Mouse (Mus musculus): ENCODE data around the gene Rho. TPM values are rescaled to one million over a fixed set of nuclear protein-coding genes. Genes with fewer than 3 reads are reported as not detected.

Rho gene
- polyA plus RNA-seq (2012), result 0.01 TPM in 1 of 2 replicates, not detected in the other

DNA sequence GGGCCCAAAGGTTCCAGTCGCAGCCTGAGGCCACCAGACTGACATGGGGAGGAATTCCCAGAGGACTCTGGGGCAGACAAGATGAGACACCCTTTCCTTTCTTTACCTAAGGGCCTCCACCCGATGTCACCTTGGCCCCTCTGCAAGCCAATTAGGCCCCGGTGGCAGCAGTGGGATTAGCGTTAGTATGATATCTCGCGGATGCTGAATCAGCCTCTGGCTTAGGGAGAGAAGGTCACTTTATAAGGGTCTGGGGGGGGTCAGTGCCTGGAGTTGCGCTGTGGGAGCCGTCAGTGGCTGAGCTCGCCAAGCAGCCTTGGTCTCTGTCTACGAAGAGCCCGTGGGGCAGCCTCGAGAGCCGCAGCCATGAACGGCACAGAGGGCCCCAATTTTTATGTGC is at the start of gene Rho:
Rho (plus strand) TSS at position 110 of the 400 bp plus-strand sequence.
- Histone ChIP-seq H3K9me3 (ENCODE audit: control insufficient read depth, low read length) (no peaks in the 10 kb centered on the region), H3K4me1 (ENCODE audit: control insufficient read depth) (no peaks in the 10 kb centered on the region), H3K27me3 (ENCODE audit: control insufficient read depth) (no peaks in the 10 kb centered on the region), H3K36me3 (ENCODE audit: control insufficient read depth) (no peaks in the 10 kb centered on the region), H3K4me3 (replicated peaks) (no peak within 1 kb of the TSS)
- no peak for TF ChIP-seq TAL1 (IDR thresholded peaks at IDR 0.05; ENCODE audit: low read length)
- no peak for TF ChIP-seq GATA1 (IDR thresholded peaks at IDR 0.05; ENCODE audit: low read length)

DNA sequence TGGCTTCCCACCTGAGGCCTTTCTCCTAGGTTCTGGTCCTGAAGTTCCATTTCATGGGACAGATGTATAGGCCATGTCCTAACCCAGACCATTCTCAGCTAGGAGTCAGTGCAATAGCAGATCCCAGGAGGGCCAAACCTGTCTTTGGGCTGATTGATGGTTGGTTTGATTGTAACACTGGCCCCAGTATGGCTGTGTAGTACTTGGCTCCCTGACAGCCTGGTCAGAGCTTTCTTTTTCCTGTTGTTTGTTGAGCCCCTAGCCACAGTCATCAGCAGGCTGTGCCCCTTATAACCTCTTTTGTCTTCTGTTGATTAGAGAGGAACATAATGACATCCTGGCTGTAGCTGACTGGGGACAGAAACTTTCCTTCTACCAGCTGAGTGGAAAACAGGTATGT is 47.5 kb upstream of the Rho start:
- no peaks in the 10 kb centered on the region for H3K27me3 ChIP-seq (ENCODE audit: control insufficient read depth)
- H3K4me1 ChIP-seq (ENCODE audit: control insufficient read depth), result no peaks in the 10 kb centered on the region
- H3K4me3 ChIP-seq (replicated peaks), result no peak overlapping the region
- H3K9me3 ChIP-seq (ENCODE audit: control insufficient read depth, low read length), result 0 out of 2 replicates have a peak, but pooled peaks cover 2% of the 10 kb centered on the region
- H3K36me3 ChIP-seq (ENCODE audit: control insufficient read depth), result no peaks in the 10 kb centered on the region; the same call in 1 of the 2 replicates
- TF ChIP-seq GATA1 (IDR thresholded peaks at IDR 0.05; ENCODE audit: low read length) (no peak), TAL1 (IDR thresholded peaks at IDR 0.05; ENCODE audit: low read length) (no peak)

DNA sequence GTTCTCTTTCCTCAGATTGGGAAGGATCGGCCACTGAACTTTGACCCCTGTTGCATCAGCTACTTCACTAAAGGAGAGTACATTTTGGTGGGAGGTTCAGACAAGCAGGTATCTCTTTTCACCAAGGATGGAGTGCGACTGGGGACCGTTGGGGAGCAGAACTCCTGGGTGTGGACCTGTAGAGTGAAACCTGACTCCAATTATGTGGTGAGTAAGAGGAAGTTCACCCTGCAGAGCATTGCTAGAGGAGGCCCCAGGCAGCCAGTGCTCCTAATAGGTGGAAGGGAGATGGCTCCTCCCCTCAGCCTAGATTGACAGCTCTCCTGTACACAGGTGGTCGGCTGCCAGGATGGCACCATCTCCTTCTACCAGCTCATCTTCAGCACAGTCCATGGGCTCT is 44.7 kb upstream of the Rho start:
- Histone ChIP-seq H3K36me3 (ENCODE audit: control insufficient read depth) (no peaks in the 10 kb centered on the region; the same call in 1 of the 2 replicates), H3K4me3 (replicated peaks) (no peak overlapping the region), H3K27me3 (ENCODE audit: control insufficient read depth) (no peaks in the 10 kb centered on the region), H3K9me3 (ENCODE audit: control insufficient read depth, low read length) (0 out of 2 replicates have a peak, but pooled peaks cover 2% of the 10 kb centered on the region), H3K4me1 (ENCODE audit: control insufficient read depth) (no peaks in the 10 kb centered on the region)
- TF ChIP-seq TAL1 (IDR thresholded peaks at IDR 0.05; ENCODE audit: low read length) (no peak), GATA1 (IDR thresholded peaks at IDR 0.05; ENCODE audit: low read length) (no peak)

DNA sequence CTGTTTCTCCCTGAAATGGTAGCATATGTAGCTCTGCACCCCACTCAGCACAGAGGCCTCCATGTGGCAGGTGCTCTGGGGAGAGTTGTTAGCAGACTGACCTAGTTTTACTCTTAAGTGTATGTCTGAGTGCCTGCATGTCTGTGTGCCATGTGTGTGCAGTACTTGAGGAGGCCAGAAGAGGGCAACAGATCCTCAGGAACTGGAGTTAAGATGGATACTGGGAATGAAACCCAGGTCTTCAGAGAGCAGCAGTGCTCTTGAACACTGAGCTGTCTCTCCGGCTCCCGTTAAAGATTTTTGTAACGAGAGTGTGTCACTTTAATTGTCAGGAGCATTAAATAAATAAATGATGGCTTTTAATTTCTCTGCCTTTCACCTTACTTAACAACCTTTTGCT is 43.3 kb upstream of the Rho start:
- H3K4me3 ChIP-seq (replicated peaks), result no peak overlapping the region
- no peaks in the 10 kb centered on the region; the same call in 1 of the 2 replicates for H3K36me3 ChIP-seq (ENCODE audit: control insufficient read depth)
- H3K27me3 ChIP-seq (ENCODE audit: control insufficient read depth), result no peaks in the 10 kb centered on the region
- H3K4me1 ChIP-seq (ENCODE audit: control insufficient read depth), result no peaks in the 10 kb centered on the region
- H3K9me3 ChIP-seq (ENCODE audit: control insufficient read depth, low read length), result 0 out of 2 replicates have a peak, but pooled peaks cover 2% of the 10 kb centered on the region
- TF ChIP-seq GATA1 (IDR thresholded peaks at IDR 0.05; ENCODE audit: low read length) (no peak), TAL1 (IDR thresholded peaks at IDR 0.05; ENCODE audit: low read length) (no peak)

DNA sequence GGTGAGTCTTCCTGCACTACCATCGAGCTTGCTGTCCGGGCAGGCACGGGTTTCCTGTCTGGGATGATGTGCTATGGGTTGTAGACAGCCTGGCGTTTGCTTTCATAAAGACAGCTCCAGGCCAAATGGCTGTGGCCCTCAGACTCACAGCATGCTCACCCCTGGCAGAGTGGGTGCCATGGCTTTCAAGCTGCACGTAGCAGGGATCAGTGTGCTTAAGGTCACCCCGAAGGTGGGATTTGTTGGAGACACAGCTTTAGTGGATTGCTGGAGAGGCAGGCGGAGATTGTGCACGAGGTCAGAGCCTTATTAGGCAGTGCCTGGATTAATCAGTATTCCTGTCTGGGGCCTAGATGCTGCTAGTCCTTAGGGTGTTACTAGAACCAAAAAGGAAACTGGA is 40.9 kb upstream of the Rho start:
- H3K9me3 ChIP-seq (ENCODE audit: control insufficient read depth, low read length), result 0 out of 2 replicates have a peak, but pooled peaks cover 2% of the 10 kb centered on the region
- no peaks in the 10 kb centered on the region for H3K27me3 ChIP-seq (ENCODE audit: control insufficient read depth)
- no peaks in the 10 kb centered on the region; the same call in 1 of the 2 replicates for H3K36me3 ChIP-seq (ENCODE audit: control insufficient read depth)
- H3K4me1 ChIP-seq (ENCODE audit: control insufficient read depth), result no peaks in the 10 kb centered on the region
- no peak for TF ChIP-seq TAL1 (IDR thresholded peaks at IDR 0.05; ENCODE audit: low read length)
- TF ChIP-seq GATA1 (IDR thresholded peaks at IDR 0.05; ENCODE audit: low read length), result no peak
- H3K4me3 ChIP-seq (replicated peaks), result no peak overlapping the region

DNA sequence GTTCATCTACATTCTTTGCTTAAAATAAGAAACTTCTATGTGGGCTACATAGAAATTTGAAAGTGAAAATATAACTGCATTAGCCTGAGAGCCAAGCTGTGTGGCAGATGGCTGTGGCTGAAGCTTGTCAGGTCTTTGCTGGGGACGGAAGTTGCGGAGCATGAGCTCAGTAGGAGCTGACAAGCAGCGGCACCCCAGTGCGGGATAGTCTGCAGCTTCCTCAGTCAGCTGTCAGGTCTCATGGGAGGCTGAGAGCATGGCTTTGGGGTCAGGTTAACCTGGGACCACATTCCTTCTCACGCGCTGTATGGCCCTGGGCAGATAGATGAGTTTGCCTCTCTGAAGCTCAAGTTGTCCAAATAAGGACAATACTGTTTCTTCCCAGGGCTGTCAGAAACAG is 40.5 kb upstream of the Rho start:
- no peaks in the 10 kb centered on the region; the same call in 1 of the 2 replicates for H3K36me3 ChIP-seq (ENCODE audit: control insufficient read depth)
- TF ChIP-seq TAL1 (IDR thresholded peaks at IDR 0.05; ENCODE audit: low read length), result no peak
- no peak for TF ChIP-seq GATA1 (IDR thresholded peaks at IDR 0.05; ENCODE audit: low read length)

DNA sequence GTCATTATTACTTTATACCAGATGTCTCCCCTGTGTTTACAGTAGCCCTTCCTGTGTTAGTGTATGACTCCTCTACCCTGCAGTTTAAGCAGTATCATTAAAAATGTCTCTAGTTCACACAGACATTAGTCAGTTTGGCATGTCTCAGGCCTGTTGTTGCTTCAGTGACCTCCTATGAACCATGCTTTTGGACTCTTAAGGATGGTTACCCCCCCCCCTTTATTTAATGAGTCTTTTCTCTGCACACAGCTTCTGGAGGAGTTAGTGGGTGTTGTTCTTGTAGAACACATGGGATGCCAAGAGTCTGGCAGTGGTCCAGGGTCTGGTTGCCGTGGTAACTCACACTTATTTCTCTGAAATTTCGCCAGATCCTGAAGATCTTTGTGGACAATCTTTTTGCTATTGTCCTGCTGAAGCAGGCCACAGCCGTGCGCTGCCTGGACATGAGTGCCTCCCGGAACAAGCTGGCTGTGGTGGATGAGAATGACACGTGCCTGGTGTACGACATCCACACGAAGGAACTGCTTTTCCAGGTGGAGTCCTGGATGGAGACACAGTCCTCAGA is 40.0 kb upstream of the Rho start:
- no peak overlapping the region for H3K4me3 ChIP-seq (replicated peaks)
- H3K9me3 ChIP-seq (ENCODE audit: control insufficient read depth, low read length), result 0 out of 2 replicates have a peak, but pooled peaks cover 2% of the 10 kb centered on the region
- TF ChIP-seq GATA1 (IDR thresholded peaks at IDR 0.05; ENCODE audit: low read length), result no peak
- no peak for TF ChIP-seq TAL1 (IDR thresholded peaks at IDR 0.05; ENCODE audit: low read length)
- H3K36me3 ChIP-seq (ENCODE audit: control insufficient read depth), result no peaks in the 10 kb centered on the region; the same call in 1 of the 2 replicates
- no peaks in the 10 kb centered on the region for H3K4me1 ChIP-seq (ENCODE audit: control insufficient read depth)
- no peaks in the 10 kb centered on the region for H3K27me3 ChIP-seq (ENCODE audit: control insufficient read depth)

More for the DNA sequence above, 40.5 kb upstream of the Rho start:
- H3K9me3 ChIP-seq (ENCODE audit: control insufficient read depth, low read length), result 0 out of 2 replicates have a peak, but pooled peaks cover 2% of the 10 kb centered on the region
- no peaks in the 10 kb centered on the region for H3K27me3 ChIP-seq (ENCODE audit: control insufficient read depth)
- no peak overlapping the region for H3K4me3 ChIP-seq (replicated peaks)
- H3K4me1 ChIP-seq (ENCODE audit: control insufficient read depth), result no peaks in the 10 kb centered on the region

DNA sequence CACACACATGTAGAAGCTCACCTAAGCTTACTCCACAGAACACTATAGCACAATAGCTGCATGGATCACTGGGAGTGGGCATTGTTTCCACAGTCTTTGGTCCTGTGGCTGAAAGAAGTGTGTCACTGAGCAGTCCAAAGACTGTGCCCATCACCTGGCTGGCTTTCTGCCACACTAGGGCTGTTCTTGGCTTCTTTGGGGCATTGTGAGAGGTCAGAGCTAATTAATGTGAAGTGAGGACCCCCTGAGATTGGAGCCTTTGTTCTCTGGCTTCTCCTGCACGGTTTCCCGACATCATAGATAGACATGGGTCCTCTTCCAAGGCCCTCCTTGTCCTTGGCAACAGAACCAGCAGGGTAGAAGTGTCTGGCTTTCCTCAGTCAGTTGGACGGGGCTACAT is 39.2 kb upstream of the Rho start:
- H3K9me3 ChIP-seq (ENCODE audit: control insufficient read depth, low read length), result 0 out of 2 replicates have a peak, but pooled peaks cover 2% of the 10 kb centered on the region
- H3K4me1 ChIP-seq (ENCODE audit: control insufficient read depth), result no peaks in the 10 kb centered on the region
- H3K27me3 ChIP-seq (ENCODE audit: control insufficient read depth), result no peaks in the 10 kb centered on the region
- TF ChIP-seq TAL1 (IDR thresholded peaks at IDR 0.05; ENCODE audit: low read length) (no peak), GATA1 (IDR thresholded peaks at IDR 0.05; ENCODE audit: low read length) (no peak)
- H3K36me3 ChIP-seq (ENCODE audit: control insufficient read depth), result no peaks in the 10 kb centered on the region; the same call in 1 of the 2 replicates
- no peak overlapping the region for H3K4me3 ChIP-seq (replicated peaks)

DNA sequence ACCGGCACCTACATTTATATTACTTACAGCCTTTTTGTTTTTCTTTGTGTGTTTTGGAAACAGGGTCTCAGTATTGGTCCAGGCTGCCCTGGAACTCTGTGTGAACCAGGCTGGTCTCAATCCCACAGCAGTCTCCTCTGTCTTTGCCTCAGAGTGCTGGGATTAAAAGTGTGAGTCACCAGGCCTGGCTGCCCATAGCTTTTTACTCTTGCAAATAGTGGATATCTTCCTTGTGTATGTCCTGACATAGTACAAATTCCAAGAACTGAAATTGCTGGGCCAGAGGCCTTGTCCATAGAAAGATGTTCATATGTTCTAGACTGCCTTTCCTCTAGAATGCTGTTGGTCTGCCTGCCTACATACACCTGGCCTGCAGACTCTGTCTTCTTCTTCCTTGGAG is 35.2 kb upstream of the Rho start:
- Histone ChIP-seq H3K36me3 (ENCODE audit: control insufficient read depth) (no peaks in the 10 kb centered on the region; the same call in 1 of the 2 replicates), H3K27me3 (ENCODE audit: control insufficient read depth) (no peaks in the 10 kb centered on the region), H3K4me1 (ENCODE audit: control insufficient read depth) (no peaks in the 10 kb centered on the region)

More for the DNA sequence above, 35.2 kb upstream of the Rho start:
- Histone ChIP-seq H3K9me3 (ENCODE audit: control insufficient read depth, low read length) (no peaks in the 10 kb centered on the region), H3K4me3 (replicated peaks) (no peak overlapping the region)
- no peak for TF ChIP-seq GATA1 (IDR thresholded peaks at IDR 0.05; ENCODE audit: low read length)
- TF ChIP-seq TAL1 (IDR thresholded peaks at IDR 0.05; ENCODE audit: low read length), result no peak
